Mouse (Mus musculus) MEL-GATA-1-ER (cell line): ENCODE results near the gene Cul5.

Experiments used
- DNase-seq: peaks from one replicate; pipeline ENCODE4 v3.0.0-alpha.2; 2012; ENCODE audit warnings: low read depth; ENCODE audit errors: extremely low read depth

Gene Cul5

DNA sequence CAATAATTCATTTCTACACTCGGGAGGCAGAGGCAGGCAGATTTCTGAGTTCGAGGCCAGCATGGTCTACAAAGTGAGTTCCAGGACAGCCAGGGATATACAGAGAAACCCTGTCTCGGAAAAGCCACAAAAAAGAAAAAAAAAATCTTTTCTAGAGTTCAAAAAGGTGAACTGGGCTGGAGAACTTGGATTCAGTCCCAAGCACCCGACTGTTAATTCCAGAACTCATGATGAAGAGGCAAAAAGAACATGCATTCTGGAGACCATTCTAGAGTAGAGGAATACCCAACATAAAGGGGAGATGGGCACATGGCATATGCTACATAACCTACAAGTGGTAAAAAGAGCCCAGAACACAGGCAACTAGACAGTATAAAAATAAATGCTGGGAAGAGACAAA, 62.0 kb downstream of the Cul5 start:
- DNase-seq = no peak

DNA sequence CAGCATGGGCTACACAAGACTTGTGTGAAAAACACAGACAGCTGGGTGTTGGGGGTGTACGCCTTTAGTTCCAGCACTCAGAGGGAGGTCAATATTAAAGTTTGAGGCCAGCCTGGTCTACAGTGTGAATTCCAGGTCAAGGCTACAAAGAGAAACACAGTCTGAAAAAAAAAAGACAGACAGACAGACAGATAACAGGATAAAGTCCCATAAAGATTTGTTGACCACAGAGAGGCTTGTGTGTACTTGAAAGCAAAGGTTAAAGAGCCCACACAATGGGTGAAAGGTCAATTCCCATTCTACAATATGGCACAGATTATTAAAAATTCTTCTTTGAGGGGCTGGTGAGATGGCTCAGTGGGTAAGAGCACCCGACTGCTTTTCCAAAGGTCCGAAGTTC, 62.6 kb downstream of the Cul5 start:
- DNase-seq = no peak

DNA sequence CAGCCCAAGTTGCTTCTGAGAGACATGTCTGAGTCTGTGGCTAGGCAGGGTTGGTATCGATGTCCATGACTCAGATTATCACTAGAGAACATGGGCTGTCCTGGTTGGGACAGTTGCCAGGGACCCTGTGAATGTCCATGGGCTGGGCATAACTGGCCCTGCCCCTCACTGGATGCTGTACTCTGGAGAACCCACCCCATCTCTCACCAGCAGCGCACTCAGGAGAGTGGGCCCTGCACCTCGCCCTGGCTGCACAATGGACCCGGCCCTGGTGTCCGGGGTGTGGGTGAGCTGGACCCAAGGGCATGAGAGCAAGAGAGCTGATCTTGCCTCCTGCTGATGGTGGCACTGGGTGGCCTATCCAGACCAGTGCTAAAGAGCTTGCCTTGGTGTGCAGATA, 64.9 kb downstream of the Cul5 start:
- no peak for DNase-seq

DNA sequence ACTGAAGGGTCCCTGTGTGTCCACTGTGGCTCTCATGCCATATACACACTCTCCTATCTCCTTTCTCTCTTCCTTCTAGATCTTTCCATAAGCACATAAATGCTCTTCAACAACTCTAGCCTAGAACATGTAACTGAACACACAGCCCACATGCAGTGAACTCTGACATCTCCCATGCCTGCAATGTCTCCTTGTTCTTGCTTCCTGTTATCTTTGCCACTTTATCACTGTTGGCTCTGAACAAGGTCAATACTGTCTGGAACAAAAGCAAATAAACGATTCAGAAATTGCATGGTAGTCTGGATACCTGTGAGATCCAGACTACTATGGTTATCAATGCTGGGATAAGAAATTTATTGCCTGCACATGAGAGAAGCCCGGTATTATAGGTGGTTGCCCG, 66.0 kb downstream of the Cul5 start:
- no peak for DNase-seq

DNA sequence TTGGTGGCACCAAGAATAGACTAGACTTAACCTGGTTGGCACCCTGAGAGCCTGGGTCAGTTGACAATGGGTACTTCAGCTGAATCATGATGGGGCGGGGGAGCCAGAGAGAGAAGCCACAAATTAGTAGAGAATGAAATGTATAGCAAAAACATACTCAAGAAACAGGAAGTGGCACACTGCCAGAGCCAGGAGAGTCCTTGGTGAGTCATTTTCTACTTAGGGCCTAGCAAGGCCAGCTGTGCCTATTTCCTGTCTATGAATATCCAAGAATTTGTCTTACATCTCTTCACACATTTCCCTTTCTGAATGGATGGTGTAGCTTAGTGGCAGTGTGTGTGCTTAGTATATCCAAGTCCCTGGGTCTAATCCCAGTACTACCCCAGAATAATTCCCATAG, 66.4 kb downstream of the Cul5 start:
- DNase-seq = peak; percentile 83

DNA sequence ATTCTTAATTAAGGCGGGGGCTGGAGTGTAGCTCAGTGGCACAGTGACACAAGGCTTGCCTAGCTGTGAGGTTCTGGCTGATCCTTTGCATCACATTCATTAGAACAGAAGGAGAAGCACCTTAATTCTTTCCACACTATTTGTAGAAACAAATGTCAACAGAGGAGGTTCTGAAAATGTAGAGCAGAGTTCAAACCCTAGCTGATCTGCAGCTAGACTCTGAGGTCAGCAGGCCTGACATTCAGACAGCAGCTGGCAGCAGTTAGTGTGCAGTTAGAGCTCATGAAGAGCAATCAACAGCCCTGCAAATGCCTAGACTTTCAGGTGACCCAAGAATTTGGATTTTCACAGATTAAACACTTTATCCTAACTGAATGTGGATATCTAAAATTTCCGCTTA, 68.3 kb downstream of the Cul5 start:
- DNase-seq = no peak

DNA sequence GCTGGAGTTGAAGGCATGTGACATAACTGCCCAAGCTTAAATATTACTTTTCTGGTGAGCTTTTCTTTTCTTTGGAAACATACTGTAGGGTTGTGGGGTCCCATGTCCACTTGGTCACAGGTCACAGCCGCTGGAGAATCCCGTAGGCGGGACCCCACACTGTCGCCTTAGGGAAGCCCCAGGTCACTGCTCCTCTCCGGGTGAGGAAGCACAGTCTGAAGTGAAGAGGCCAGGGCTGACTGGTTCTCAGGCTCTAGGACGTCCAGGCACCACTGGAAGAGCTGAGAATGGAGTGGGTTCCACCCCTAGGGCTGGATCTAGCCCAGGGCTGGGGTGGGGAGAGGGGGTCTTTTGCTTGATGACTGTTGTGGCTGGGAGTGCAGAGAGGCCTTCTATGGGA, 71.2 kb downstream of the Cul5 start:
- no peak for DNase-seq

DNA sequence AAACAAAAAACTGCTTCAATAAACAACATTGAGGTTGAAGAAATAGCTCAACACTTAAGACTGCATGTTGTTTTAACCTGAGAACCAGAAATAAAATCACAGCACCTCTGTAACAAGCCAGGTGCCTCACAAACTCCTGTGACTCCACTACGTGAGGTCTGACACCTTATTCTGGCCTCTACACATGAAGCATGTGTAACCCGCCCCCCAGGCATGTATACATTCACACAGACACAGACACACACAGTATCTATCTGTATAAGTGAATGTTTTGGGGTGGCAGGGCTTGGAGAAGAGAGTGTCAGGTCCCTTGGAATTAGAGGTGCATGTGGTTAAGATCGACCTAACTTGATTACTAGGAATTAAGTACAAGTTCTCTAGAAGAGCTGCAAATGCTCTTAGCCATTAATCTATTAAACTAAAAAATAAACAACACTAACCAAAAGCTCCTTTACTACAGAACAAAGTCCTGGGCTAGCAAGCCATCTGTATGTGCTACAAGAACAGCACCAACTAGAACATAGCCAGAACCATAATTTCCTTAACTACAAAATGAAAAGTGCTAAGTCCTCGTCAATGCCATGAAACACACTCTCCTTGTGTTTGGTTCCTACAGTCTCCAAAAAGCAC, 72.7 kb downstream of the Cul5 start:
- no peak for DNase-seq

DNA sequence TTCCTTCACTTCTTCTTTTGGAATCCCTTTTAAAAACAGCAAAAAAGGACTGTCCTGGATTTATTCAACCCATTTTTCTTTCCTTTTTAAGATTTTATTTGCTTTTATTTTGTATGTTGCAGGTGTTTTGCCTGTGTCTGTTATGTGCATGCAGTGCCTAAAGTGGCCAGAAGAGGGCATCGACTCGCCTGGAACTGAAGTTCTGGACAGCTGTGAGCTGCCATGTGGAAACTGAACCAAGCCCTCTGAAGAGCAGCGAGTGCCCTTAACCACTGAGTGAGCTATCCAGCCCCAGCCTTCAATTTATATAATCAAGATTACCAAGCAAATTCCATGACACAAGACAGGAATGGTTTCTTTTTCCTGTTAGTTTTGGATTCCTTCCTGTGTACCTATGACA, 75.0 kb downstream of the Cul5 start:
- peak; percentile 45 for DNase-seq

DNA sequence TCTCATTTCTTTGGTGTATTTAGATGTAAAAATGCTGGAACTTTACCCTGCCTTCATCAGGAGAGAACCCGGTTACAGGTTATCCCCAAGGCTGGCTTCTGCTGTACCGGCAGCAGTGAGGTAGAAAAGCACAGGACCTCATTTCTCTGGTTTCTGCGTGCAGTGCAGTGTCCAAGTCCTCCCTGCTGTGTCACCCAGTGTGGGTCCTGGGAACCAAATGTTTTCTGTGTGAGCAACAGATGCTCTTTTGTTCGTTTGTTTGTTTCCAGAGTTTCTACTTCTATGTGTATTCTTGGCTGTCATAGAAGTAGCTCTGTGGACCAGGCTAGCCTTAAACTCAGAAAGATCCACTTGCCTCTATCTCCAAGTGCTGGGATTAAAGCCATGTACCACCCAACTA, 87.9 kb downstream of the Cul5 start:
- DNase-seq = no peak

DNA sequence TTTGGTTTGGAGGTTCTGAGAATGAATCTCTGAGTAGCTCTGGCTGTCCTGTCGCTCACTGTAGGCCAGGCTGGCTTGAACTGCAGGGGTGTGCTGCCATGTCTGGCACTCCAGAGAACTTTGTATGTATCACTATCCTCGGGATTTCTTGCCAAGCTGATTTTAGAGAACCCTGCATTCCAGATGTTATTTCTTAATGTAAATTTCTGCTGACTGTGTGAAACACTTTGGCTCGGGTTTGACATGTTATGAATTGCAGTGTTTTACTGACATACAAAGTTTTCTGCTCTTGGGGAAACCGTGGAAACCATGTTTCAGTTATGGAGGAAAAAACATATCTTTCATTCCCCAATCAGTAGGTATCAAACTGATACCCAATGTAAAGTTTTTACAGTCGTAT, 94.1 kb downstream of the Cul5 start:
- DNase-seq = no peak

DNA sequence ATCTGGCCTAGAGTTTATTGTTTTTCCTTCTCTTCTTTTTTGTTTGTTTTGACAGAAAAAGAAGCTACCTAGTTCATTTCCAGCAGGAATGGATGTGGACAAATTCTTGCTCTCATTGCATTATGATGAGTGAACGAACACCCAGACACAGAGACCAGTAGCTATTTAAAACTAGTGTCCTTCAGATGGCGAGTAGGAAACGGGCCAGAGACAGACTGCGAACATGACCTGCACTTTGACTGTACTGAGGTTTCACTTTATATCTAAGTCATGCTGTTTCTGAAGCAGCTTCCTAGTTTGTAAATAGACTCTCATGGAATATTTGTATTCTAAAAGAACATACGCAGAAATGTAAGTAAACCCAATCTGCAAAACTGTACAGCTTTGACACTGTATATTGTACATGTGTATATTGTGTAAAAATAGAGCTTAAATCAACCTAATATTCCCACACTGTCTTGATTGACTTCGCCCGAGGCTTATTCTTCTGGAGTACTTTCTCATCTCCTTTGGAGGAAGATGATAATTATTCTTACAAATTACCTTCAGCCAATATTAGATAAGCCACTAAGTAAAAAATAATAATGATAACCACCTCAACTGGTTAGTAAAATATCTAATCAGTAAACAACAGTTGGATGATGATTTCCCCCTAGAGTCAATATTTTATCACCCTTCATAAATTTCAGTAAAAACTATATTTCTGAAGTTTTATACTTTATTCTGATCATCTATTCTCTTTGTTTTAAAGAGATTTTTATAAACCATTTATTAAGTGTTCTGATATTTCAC, 97.1 kb downstream of the Cul5 start:
- DNase-seq = no peak

DNA sequence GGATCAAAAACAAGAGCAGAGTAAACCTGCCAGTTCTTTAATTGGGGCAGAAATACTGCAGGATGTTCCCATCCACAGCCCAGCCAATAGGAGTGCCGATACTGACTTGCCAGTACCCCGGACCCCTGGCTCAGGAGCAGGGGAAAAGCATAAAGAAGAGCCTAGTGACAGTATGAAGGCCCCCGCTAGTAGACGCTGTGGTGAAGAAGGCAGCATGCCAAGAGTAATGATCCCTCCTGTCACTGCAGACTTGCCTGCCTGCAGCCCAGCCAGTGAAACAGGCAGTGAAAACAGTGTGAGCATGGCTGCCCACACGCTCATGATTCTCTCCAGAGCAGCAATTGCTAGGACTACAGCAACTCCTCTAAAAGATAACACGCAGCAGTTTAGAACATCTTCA, 99.2 kb downstream of the Cul5 start:
- no peak for DNase-seq
